In the genomic region with DNA sequence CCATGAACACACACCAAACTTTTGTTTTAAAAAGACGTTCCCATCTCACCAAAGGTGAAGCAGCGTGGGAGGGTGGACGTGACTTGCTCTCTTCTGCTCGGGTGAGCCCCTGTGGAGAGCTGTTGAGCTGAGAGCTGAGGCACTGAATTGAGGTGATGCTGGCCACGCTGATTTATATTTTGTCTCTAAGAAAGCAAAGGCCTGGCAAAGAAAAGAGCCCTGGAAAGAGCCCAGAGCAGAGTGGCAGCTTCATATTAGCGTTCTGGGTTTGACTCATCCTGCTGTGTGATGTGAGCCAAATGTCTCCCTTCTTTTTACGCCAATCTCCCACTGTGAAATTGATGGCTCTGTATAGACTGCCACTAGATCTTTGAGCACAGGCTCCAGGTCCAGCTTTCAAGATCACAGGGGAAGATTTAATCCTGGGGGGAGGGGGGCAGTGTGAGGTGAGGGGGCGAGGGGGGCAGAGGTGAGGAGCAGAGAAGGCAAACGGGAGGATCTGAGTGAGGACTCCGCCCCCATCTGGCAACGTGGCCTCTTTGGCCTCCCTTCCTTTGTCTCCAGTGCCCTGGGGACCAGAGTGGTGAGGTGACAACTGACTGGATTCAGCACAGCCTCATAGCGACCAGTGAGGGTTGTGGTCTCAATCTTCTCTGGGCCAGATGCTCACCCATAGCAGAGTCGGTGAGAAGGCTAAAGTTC, we compare ENCODE assay signal across 8 mouse cellular contexts. TPM values are rescaled to one million over a fixed set of nuclear protein-coding genes. Genes with fewer than 3 reads are reported as not detected.
DNase-seq lines count a peak whose midpoint lies in the region; ATAC-seq and TF ChIP-seq lines count a peak whose summit lies in the region.

No protein-coding gene starts in this region.

- H3K4me3 ChIP-seq in thymus, adult 2 months (ENCODE audit: control insufficient read depth, insufficient read depth, low read length), result peak overlapping the region; percentile 0; the same call in 1 of the 2 replicates
- no peak overlapping the region for H3K4me3 ChIP-seq in hindbrain, embryonic 11.5 days (ENCODE audit: low read depth, low read length)
- no peak overlapping the region for H3K4me3 ChIP-seq in midbrain, embryonic 13.5 days (replicated peaks)
- H3K4me3 ChIP-seq in kidney, embryonic 15.5 days (replicated peaks), result no peak overlapping the region

- no peaks in the 10 kb centered on the region for H3K27me3 ChIP-seq in thymus, adult 2 months (ENCODE audit: control insufficient read depth, insufficient read depth, low read length)
- no peaks in the 10 kb centered on the region for H3K27me3 ChIP-seq in hindbrain, embryonic 11.5 days (ENCODE audit: control insufficient read depth, insufficient read depth, low read length)
- no peaks in the 10 kb centered on the region for H3K27me3 ChIP-seq in midbrain, embryonic 13.5 days
- no peaks in the 10 kb centered on the region for H3K27me3 ChIP-seq in kidney, embryonic 15.5 days

- H3K9me3 ChIP-seq in hindbrain, embryonic 11.5 days (ENCODE audit: control insufficient read depth, low read length), result peaks cover 4% of the 10 kb centered on the region; the same call in 1 of the 2 replicates
- H3K9me3 ChIP-seq in midbrain, embryonic 13.5 days, result peaks cover 14% of the 10 kb centered on the region; the same call in 1 of the 2 replicates
- H3K9me3 ChIP-seq in kidney, embryonic 15.5 days (replicated peaks), result no peaks in the 10 kb centered on the region

- no peak for TF ChIP-seq CTCF in thymus, adult 2 months (IDR thresholded peaks at IDR 0.05; ENCODE audit: borderline replicate concordance, control insufficient read depth, extremely low read depth, insufficient read depth, low read length, poor library complexity)

- peak overlapping the region; percentile 63 for H3K27ac ChIP-seq in thymus, adult 2 months (ENCODE audit: control insufficient read depth, insufficient read depth, low read length)
- H3K27ac ChIP-seq in hindbrain, embryonic 11.5 days (ENCODE audit: low read depth, low read length), result peak overlapping the region; percentile 69
- peak overlapping the region; percentile 83 for H3K27ac ChIP-seq in midbrain, embryonic 13.5 days
- H3K27ac ChIP-seq in kidney, embryonic 15.5 days, result no peak overlapping the region

- DNase-seq in adrenal gland, postnatal 10 days, result peak; percentile 10
- no peak for DNase-seq in adrenal gland, adult 18-20 months (ENCODE audit: low spot score in 2 of 2)
- no peak for DNase-seq in thymus, adult 2 months
- DNase-seq in thymus, postnatal 25 days, result no peak
- DNase-seq in hindbrain, embryonic 11.5 days (ENCODE audit: low spot score), result peak; percentile 77
- DNase-seq in kidney, postnatal 10 days, result no peak

- H3K4me1 ChIP-seq in thymus, adult 2 months (replicated peaks; ENCODE audit: control insufficient read depth, insufficient read depth, low read length), result peaks cover 50% of the 10 kb centered on the region
- H3K4me1 ChIP-seq in hindbrain, embryonic 11.5 days (replicated peaks; ENCODE audit: control insufficient read depth, insufficient read depth, low read length), result peaks cover 6% of the 10 kb centered on the region
- peaks cover 82% of the 10 kb centered on the region for H3K4me1 ChIP-seq in midbrain, embryonic 13.5 days (replicated peaks)
- H3K4me1 ChIP-seq in kidney, embryonic 15.5 days, result peaks cover 14% of the 10 kb centered on the region

- 0 out of 2 replicates have a peak overlapping the region, but pooled peaks have one; percentile 29 for H3K9ac ChIP-seq in hindbrain, embryonic 11.5 days (ENCODE audit: low read depth, low read length)
- peak overlapping the region; percentile 45 for H3K9ac ChIP-seq in midbrain, embryonic 13.5 days (replicated peaks)
- no peak overlapping the region for H3K9ac ChIP-seq in kidney, embryonic 15.5 days

- ATAC-seq in hindbrain, embryonic 11.5 days (ENCODE audit: low FRiP score), result peak; percentile 85
- ATAC-seq in midbrain, embryonic 13.5 days, result peak; percentile 91
- no peak for ATAC-seq in kidney, embryonic 15.5 days (replicated peaks; ENCODE audit: low FRiP score)

- no peak overlapping the region for H3K4me2 ChIP-seq in hindbrain, embryonic 11.5 days (replicated peaks; ENCODE audit: low read depth, low read length)
- peak overlapping the region; percentile 43 for H3K4me2 ChIP-seq in midbrain, embryonic 13.5 days (replicated peaks)
- no peak overlapping the region for H3K4me2 ChIP-seq in kidney, embryonic 15.5 days

- no peak for TF ChIP-seq POLR2A in thymus, adult 2 months (IDR thresholded peaks at IDR 0.05; ENCODE audit: control insufficient read depth, extremely low read depth, insufficient read depth, low read length, poor library complexity)

- peaks cover 26% of the 10 kb centered on the region for H3K36me3 ChIP-seq in thymus, adult 2 months (ENCODE audit: control insufficient read depth, insufficient read depth, low read length)
- H3K36me3 ChIP-seq in hindbrain, embryonic 11.5 days (ENCODE audit: control insufficient read depth, insufficient read depth, low read length), result peaks cover 18% of the 10 kb centered on the region
- peaks cover 53% of the 10 kb centered on the region for H3K36me3 ChIP-seq in midbrain, embryonic 13.5 days
- H3K36me3 ChIP-seq in kidney, embryonic 15.5 days, result no peaks in the 10 kb centered on the region

- WGBS in thymus, adult 2 months, result 44% methylated on average over 13 of the region's 13 CpGs
- 9% methylated on average over 13 of the region's 13 CpGs for WGBS in hindbrain, embryonic 11.5 days
- 4% methylated on average over 13 of the region's 13 CpGs for WGBS in midbrain, embryonic 13.5 days
- WGBS in kidney, embryonic 15.5 days, result 27% methylated on average over 13 of the region's 13 CpGs

RNA-seq across cellular contexts. Expression of a gene that starts 9.8 kb away (rescaled TPM):
- 10 to 100 TPM; 28.7 to 37.4 TPM for total RNA-seq in adrenal gland, postnatal 10 days (2021)
- 10 to 100 TPM; 32.0 to 51.2 TPM for total RNA-seq in adrenal gland, adult 18-20 months (2021)
- 299 and 344 TPM in 2 replicates for polyA plus RNA-seq in thymus, adult 2 months (2012; rRNA removed)
- polyA plus RNA-seq in hindbrain, embryonic 11.5 days (2014; fragmentation: Nextera tagmentation; extraction: Ambion mirVana), result 44.3 and 44.9 TPM in 2 replicates
- 444 and 467 TPM in 2 replicates for polyA plus RNA-seq in midbrain, embryonic 13.5 days (2015; fragmentation: Nextera tagmentation; extraction: Ambion mirVana)
- 4.6 and 7.7 TPM in 2 replicates for polyA plus RNA-seq in kidney, embryonic 15.5 days (2015; fragmentation: Nextera tagmentation; extraction: Ambion mirVana)

RNA-seq across cellular contexts. Expression of a gene that starts 44.7 kb away (rescaled TPM):
- total RNA-seq in adrenal gland, postnatal 10 days (2021), result not detected
- total RNA-seq in adrenal gland, adult 18-20 months (2021), result not detected
- polyA plus RNA-seq in thymus, adult 2 months (2012; rRNA removed), result 0.12 TPM in 1 of 2 replicates, not detected in the other
- polyA plus RNA-seq in hindbrain, embryonic 11.5 days (2014; fragmentation: Nextera tagmentation; extraction: Ambion mirVana), result 0.32 and 0.43 TPM in 2 replicates
- 0.26 and 0.48 TPM in 2 replicates for polyA plus RNA-seq in midbrain, embryonic 13.5 days (2015; fragmentation: Nextera tagmentation; extraction: Ambion mirVana)
- polyA plus RNA-seq in kidney, embryonic 15.5 days (2015; fragmentation: Nextera tagmentation; extraction: Ambion mirVana), result 0.12 and 0.15 TPM in 2 replicates

Comparison
In these comparisons a context has a peak if more than half of its experiments do, and no peak if none do; other contexts are left out.
1. DNase-seq: peak in adrenal gland, postnatal 10 days (single experiment) and hindbrain, embryonic 11.5 days (single experiment); none in adrenal gland, adult 18-20 months (0 of 2), thymus, adult 2 months (single experiment), thymus, postnatal 25 days (single experiment) and kidney, postnatal 10 days (single experiment).